Mouse (Mus musculus) kidney, adult 2 months (tissue): ENCODE results near the gene Arl8a.

Experiments
- CTCF ChIP-seq: fragments of 200-500 bp; conservative IDR thresholded peaks from 2 replicates; pipeline ENCODE4 v1.5.1; 2011; ENCODE audit warnings: low read depth, mild to moderate bottlenecking, control low read depth, low read length, moderate library complexity, mixed read lengths; ENCODE audit not compliant: insufficient read depth, insufficient read length
- POLR2A ChIP-seq: fragments of 200-500 bp; IDR thresholded peaks from one replicate; pipeline ENCODE4 v1.6.1; 2011; ENCODE audit warnings: low read depth, low read length, control low read depth

DNA sequence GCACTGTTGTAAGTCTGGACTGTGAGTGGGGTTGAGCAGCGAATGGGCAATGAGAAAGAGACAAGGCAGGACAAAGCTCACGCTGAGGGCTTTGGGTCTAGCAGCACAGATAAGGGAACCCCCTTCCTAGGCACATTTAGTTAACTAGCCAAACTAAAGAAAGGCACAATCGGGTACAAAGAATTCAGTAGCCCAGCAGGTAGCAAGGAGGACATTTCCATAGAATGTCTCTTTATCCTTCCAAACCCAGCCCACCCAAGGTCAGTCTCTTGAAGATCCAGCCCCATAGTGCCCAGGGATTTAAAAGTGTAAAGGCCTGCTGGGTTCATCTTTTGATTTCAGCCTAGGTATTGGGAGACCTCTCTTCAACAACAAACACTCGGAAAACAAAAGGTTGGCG, 39.3 kb downstream of the Arl8a start:
- TF ChIP-seq CTCF (no peak), POLR2A (no peak)
